Mouse (Mus musculus): ENCODE measurements at regions not wholly inside any gene's neighbourhood (a gene's known extent, or its start where the extent isn't known, plus 50 kb on each side); places are given as distances from the start of the nearest gene placed in this dataset.

- Histone ChIP-seq H3K9me3 (no peaks in the 10 kb centered on the region), H3K36me3 (replicated peaks) (no peaks in the 10 kb centered on the region), H3K4me3 (no peak overlapping the region), H3K27ac (no peak overlapping the region), H3K9ac (no peak overlapping the region), H3K27me3 (replicated peaks) (no peaks in the 10 kb centered on the region), H3K4me2 (no peak overlapping the region), H3K4me1 (no peaks in the 10 kb centered on the region)
- 48% methylated on average over 4 of the region's 4 CpGs for WGBS
- no peak for ATAC-seq (replicated peaks)
Observed at GRCm38 (mm10) chr1:143096904-143097303, 543.6 kb upstream of the B3galt2 start.

- Histone ChIP-seq H3K9me3 (no peaks in the 10 kb centered on the region), H3K27ac (no peak overlapping the region), H3K36me3 (replicated peaks) (no peaks in the 10 kb centered on the region), H3K4me3 (no peak overlapping the region), H3K4me2 (no peak overlapping the region), H3K9ac (no peak overlapping the region), H3K27me3 (replicated peaks) (no peaks in the 10 kb centered on the region), H3K4me1 (no peaks in the 10 kb centered on the region)
- no peak for ATAC-seq (replicated peaks)
Observed at GRCm38 (mm10) chr1:143098307-143098706, 542.2 kb upstream of the B3galt2 start.

GRCm38 (mm10) chr1:143122185-143122584 is 518.3 kb upstream of the B3galt2 start:
- no peak overlapping the region for H3K4me2 ChIP-seq
- no peak overlapping the region for H3K9ac ChIP-seq
- no peaks in the 10 kb centered on the region for H3K36me3 ChIP-seq (replicated peaks)
- ATAC-seq (replicated peaks), result no peak
- H3K4me1 ChIP-seq, result no peaks in the 10 kb centered on the region
- no peak overlapping the region for H3K4me3 ChIP-seq
- H3K27ac ChIP-seq, result no peak overlapping the region
- H3K9me3 ChIP-seq, result no peaks in the 10 kb centered on the region
- H3K27me3 ChIP-seq (replicated peaks), result no peaks in the 10 kb centered on the region

- no peak for ATAC-seq (replicated peaks)
- 76% methylated on average over 1 of the region's 1 CpGs for WGBS
- Histone ChIP-seq H3K9me3 (no peaks in the 10 kb centered on the region), H3K4me3 (no peak overlapping the region), H3K4me1 (no peaks in the 10 kb centered on the region), H3K36me3 (replicated peaks) (no peaks in the 10 kb centered on the region), H3K4me2 (no peak overlapping the region), H3K27ac (no peak overlapping the region), H3K27me3 (replicated peaks) (no peaks in the 10 kb centered on the region), H3K9ac (no peak overlapping the region)
Observed at GRCm38 (mm10) chr1:143130257-143130656, 510.2 kb upstream of the B3galt2 start.

- Histone ChIP-seq H3K4me2 (no peak overlapping the region), H3K9ac (no peak overlapping the region), H3K4me3 (no peak overlapping the region), H3K27me3 (replicated peaks) (no peaks in the 10 kb centered on the region), H3K4me1 (no peaks in the 10 kb centered on the region), H3K9me3 (no peaks in the 10 kb centered on the region), H3K36me3 (replicated peaks) (no peaks in the 10 kb centered on the region), H3K27ac (no peak overlapping the region)
- WGBS, result 93% methylated on average over 2 of the region's 2 CpGs
- ATAC-seq (replicated peaks), result no peak
Observed at GRCm38 (mm10) chr1:143132806-143133205, 507.7 kb upstream of the B3galt2 start.

- Histone ChIP-seq H3K36me3 (replicated peaks) (no peaks in the 10 kb centered on the region), H3K9me3 (no peaks in the 10 kb centered on the region), H3K27ac (no peak overlapping the region), H3K4me3 (no peak overlapping the region), H3K9ac (no peak overlapping the region), H3K4me2 (no peak overlapping the region), H3K27me3 (replicated peaks) (no peaks in the 10 kb centered on the region), H3K4me1 (no peaks in the 10 kb centered on the region)
- no peak for ATAC-seq (replicated peaks)
- WGBS, result 31% methylated on average over 4 of the region's 4 CpGs
Observed at GRCm38 (mm10) chr1:143145111-143145984, 495.1 kb upstream of the B3galt2 start.

GRCm38 (mm10) chr1:143171286-143171685 is 469.2 kb upstream of the B3galt2 start:
- no peaks in the 10 kb centered on the region for H3K36me3 ChIP-seq (replicated peaks)
- no peaks in the 10 kb centered on the region for H3K27me3 ChIP-seq (replicated peaks)
- no peaks in the 10 kb centered on the region for H3K9me3 ChIP-seq
- 87% methylated on average over 9 of the region's 9 CpGs for WGBS
- H3K4me3 ChIP-seq, result no peak overlapping the region
- H3K9ac ChIP-seq, result no peak overlapping the region
- H3K27ac ChIP-seq, result no peak overlapping the region
- H3K4me2 ChIP-seq, result no peak overlapping the region
- no peak for ATAC-seq (replicated peaks)
- no peaks in the 10 kb centered on the region for H3K4me1 ChIP-seq

- no peak for ATAC-seq (replicated peaks)
- Histone ChIP-seq H3K9ac (no peak overlapping the region), H3K4me3 (no peak overlapping the region), H3K4me2 (no peak overlapping the region), H3K4me1 (no peaks in the 10 kb centered on the region), H3K36me3 (replicated peaks) (no peaks in the 10 kb centered on the region), H3K27me3 (replicated peaks) (no peaks in the 10 kb centered on the region), H3K9me3 (no peaks in the 10 kb centered on the region), H3K27ac (no peak overlapping the region)
- whole genome bisulfite sequencing, result 84% methylated on average over 2 of the region's 2 CpGs
Observed at GRCm38 (mm10) chr1:143173836-143174235, 466.6 kb upstream of the B3galt2 start.

GRCm38 (mm10) chr1:143192167-143192793 is 448.2 kb upstream of the B3galt2 start:
- Histone ChIP-seq H3K4me3 (no peak overlapping the region), H3K27ac (no peak overlapping the region), H3K4me1 (no peaks in the 10 kb centered on the region), H3K4me2 (no peak overlapping the region), H3K27me3 (replicated peaks) (no peaks in the 10 kb centered on the region), H3K9ac (no peak overlapping the region), H3K9me3 (no peaks in the 10 kb centered on the region), H3K36me3 (replicated peaks) (no peaks in the 10 kb centered on the region)
- ATAC-seq (replicated peaks), result no peak
- WGBS, result 86% methylated on average over 3 of the region's 3 CpGs

- 83% methylated on average over 4 of the region's 4 CpGs for WGBS
- H3K27me3 ChIP-seq (replicated peaks), result no peaks in the 10 kb centered on the region
- H3K4me3 ChIP-seq, result no peak overlapping the region
- no peaks in the 10 kb centered on the region for H3K36me3 ChIP-seq (replicated peaks)
- no peaks in the 10 kb centered on the region for H3K9me3 ChIP-seq
- H3K4me2 ChIP-seq, result no peak overlapping the region
- no peak overlapping the region for H3K9ac ChIP-seq
- ATAC-seq (replicated peaks), result no peak
- no peaks in the 10 kb centered on the region for H3K4me1 ChIP-seq
- H3K27ac ChIP-seq, result no peak overlapping the region
Observed at GRCm38 (mm10) chr1:143200213-143200889, 440.1 kb upstream of the B3galt2 start.

- WGBS, result 83% methylated on average over 5 of the region's 5 CpGs
- Histone ChIP-seq H3K9me3 (no peaks in the 10 kb centered on the region), H3K36me3 (replicated peaks) (no peaks in the 10 kb centered on the region), H3K27ac (no peak overlapping the region), H3K4me2 (no peak overlapping the region), H3K9ac (no peak overlapping the region), H3K4me3 (no peak overlapping the region), H3K27me3 (replicated peaks) (no peaks in the 10 kb centered on the region), H3K4me1 (no peaks in the 10 kb centered on the region)
- ATAC-seq (replicated peaks), result no peak
Observed at GRCm38 (mm10) chr1:143200971-143201370, 439.5 kb upstream of the B3galt2 start.

GRCm38 (mm10) chr1:143202182-143202581 is 438.3 kb upstream of the B3galt2 start:
- Histone ChIP-seq H3K4me1 (no peaks in the 10 kb centered on the region), H3K9ac (no peak overlapping the region)
- 85% methylated on average over 3 of the region's 3 CpGs for WGBS

More at GRCm38 (mm10) chr1:143202182-143202581, 438.3 kb upstream of the B3galt2 start:
- Histone ChIP-seq H3K4me3 (no peak overlapping the region), H3K27ac (no peak overlapping the region), H3K4me2 (no peak overlapping the region), H3K36me3 (replicated peaks) (no peaks in the 10 kb centered on the region), H3K9me3 (no peaks in the 10 kb centered on the region), H3K27me3 (replicated peaks) (no peaks in the 10 kb centered on the region)
- no peak for ATAC-seq (replicated peaks)

Data from midbrain, embryonic 15.5 days (tissue).